Mouse (Mus musculus) ovary, postnatal 10 days (tissue): ENCODE data around the gene Micall2.
"Not testable (repeated sequence)": the region's sequence is repeated elsewhere in the genome, so short reads cannot be mapped to it uniquely, and the experiment has no call there.

Experiments
- DNase-seq: peaks from one replicate; pipeline ENCODE4 v3.0.0; 2022; ENCODE audit warnings: low spot score

Micall2 gene

GRCm38 (mm10) chr5:139735677-139736503 is at the start of gene Micall2:
Micall2 (minus strand) TSS chr5:139736336.
- DNase-seq: peak; percentile 73

DNA sequence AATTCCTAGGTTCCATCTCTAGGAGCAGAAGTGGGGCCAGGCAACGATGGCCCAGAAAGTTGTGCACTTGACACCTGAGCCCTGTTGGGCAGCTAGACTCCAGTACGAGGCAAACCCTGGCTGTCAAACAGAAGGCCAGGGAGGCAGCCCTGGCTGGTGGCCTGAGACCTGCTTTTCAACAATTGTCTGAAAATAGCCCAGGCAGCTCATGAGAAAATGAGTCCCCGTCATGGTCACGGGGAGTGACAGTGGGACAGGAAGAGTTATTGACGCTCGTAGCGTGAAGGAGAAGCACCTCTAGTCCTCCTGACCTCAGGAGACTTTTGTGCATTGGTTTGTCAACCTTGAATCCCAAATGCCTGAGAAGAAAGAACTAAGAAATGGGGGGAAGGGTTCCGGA is 45.3 kb upstream of the Micall2 start:
- DNase-seq: no peak

GRCm38 (mm10) chr5:139776966-139777365 is 40.8 kb upstream of the Micall2 start:
- DNase-seq: no peak

DNA sequence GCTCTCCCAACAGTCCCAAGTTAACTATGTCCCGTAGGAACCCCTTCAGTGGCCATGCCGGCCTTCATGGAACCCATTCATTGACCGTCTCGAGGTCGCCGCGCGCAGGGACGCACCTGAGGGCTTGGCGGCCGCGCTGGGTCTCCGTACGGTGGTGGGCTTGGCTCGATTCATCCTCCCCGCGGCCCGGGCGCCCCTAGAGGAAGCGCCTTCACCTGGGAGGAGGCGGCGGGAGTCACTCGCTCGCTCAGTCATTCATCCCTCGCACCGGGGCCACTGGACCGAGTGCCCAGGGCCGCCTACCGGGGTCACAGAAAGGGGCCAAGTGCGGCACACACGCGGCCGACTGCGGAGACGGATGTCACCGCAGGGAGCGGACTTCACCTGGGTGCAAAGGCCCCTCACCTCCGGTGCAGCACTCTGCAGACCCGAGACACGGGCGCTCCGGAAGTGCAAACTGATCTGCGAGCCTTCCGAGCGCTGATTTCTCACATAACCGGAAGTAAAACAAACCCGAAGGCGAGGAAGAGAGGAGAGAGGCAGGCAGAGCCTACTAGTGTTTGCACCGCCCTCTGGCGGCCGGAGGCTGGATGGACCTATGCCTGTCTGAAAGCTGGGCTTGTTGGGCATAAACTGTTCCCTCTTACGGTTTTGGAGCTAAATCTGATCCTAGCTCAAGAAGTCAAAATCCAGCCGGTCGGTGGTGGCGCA is 39.2 kb upstream of the Micall2 start, which contains the start of gene Ints1:
Gene Ints1 (minus strand): TSS at position 459 of the 711 bp plus-strand sequence.
- DNase-seq: peak; percentile 95

DNA sequence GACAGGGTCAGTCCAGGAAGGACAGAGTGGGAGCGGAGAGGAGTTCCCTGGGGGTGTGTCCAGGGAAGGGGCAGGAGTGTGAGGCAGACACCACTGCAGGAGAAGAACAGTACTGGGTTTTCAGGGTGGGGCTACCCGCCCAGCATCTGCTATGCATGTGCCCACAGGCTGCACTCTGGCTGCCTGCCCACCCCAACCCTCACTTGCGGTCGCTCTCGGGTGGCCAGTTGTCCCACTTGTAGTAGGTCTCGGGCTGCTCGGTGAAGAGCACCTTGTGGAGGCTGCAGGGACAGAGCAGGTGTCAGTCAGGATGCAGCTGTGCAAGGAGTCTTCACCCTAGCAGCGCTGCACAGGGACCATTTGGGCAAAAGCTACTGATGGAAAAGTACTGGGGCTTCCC is 32.1 kb upstream of the Micall2 start:
- DNase-seq: no peak

GRCm38 (mm10) chr5:139764296-139764695 is 28.2 kb upstream of the Micall2 start:
- no peak for DNase-seq

DNA sequence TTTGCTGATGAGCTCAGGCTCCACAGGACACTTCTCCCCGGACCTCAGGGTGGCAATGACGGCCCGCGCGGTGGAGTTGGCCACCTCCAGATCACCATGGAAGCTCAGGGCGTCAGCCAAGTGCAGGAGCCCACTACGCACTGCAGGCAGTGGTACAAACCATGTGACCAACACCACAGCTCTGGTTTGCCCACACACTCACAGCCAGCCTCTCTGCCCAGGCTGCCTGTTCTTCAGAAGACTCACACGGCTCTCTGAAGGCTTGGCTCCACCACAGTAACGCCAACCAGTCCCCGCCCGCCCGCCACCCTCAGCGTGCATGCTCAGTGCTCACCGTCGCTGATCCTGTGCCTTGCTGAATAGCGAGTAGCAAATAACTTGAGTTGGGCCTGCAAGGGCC is 22.0 kb upstream of the Micall2 start:
- DNase-seq: no peak

DNA sequence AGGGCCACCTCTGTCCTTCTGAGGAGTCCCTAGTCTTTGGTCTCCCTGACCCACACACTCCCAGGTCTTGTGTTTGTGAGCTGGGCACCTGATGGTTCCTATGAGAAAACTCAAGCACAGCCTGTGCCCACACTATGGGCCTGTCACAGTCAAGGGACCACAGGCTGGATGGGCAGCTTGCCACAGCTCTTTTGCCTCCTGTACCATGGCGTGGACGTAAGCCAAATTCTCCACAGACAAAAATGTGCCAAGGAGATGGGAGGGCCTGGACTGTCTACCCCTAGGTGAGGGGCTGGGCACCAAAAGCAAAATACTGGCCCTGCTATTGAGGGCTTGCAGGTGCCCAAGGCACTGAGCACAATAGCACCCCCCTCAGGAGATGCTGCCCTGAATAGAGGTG is 20.4 kb upstream of the Micall2 start:
- DNase-seq: no peak

DNA sequence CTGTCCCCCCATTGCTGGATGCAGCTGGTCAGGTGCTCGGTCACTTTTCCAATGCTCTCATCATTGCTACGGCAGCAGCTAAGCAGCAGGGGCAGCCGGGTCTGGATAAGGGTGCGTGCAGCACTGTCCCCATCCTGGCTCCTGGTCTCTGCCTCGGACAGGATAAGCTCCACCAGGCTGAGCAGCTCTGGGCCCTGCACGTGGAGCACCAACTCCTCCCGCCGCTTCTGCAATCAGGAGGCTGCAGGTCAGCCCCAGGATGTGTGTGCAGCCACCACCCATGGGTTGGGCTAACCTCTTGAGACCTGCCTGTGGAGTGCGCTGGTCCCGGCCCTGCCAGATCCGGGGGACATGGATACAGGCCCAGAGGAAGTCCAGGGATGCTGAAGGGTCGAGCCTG is 20.0 kb upstream of the Micall2 start:
- DNase-seq: no peak

DNA sequence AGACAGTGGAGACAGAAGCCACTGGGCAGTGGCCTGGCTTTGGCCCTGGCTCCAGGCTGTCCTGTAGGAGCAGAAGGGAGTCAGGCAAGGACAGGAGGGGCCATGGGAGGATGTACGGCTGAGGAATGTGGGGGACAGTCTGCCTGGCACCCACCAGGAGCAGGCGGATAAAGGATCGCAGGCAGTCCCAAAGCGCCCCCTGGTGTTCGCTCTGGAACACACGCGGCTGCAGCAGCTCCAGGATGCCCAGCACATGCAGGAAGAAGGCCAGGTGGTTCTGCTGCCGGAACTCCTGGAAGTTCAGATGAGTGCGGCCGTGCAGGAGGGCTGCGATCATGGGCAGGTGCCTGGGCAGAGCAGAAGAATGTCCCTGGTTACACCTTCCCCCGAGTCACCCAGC is 18.6 kb upstream of the Micall2 start:
- no peak for DNase-seq

- DNase-seq: peak; percentile 51
Observed at GRCm38 (mm10) chr5:139750535-139750934, 14.4 kb upstream of the Micall2 start.

DNA sequence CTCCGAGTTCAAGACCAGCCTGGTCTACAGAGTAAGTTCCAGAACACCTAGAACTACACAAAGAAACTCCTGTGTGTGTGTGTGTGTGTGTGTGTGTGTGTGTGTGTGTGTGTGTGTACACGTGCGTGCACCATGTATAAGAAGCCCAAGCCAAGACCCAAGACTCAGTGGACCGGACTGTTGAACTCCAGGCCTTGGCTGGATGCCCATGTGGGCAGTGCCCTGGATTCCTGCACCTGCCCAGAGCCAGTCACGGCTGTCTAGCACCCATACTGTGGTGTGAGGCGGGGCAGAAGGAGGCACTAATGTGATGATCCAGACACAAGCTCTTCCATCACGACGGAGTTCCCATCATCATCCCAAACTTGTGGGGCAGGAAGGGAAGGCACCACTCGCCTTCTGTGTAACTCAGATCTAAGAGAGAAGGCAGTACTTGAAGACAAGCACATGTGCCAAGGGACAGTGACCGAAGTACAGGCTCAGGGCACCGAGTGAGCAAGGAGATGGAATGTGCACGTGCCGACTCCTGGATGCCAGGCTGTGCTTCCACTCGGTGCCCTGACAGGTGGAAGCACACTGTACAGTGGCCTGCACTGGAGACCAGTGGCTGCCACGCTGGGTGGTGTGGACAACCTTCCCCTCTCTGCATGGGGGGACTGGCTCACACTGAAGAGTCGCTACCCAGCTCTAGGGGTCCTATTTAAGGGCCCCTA is 13.4 kb upstream of the Micall2 start:
- no peak for DNase-seq

- no peak for DNase-seq
Observed at GRCm38 (mm10) chr5:139745771-139746170, 9.6 kb upstream of the Micall2 start.

- DNase-seq: not testable (repeated sequence)
Observed at GRCm38 (mm10) chr5:139742640-139743039, 6.5 kb upstream of the Micall2 start.

DNA sequence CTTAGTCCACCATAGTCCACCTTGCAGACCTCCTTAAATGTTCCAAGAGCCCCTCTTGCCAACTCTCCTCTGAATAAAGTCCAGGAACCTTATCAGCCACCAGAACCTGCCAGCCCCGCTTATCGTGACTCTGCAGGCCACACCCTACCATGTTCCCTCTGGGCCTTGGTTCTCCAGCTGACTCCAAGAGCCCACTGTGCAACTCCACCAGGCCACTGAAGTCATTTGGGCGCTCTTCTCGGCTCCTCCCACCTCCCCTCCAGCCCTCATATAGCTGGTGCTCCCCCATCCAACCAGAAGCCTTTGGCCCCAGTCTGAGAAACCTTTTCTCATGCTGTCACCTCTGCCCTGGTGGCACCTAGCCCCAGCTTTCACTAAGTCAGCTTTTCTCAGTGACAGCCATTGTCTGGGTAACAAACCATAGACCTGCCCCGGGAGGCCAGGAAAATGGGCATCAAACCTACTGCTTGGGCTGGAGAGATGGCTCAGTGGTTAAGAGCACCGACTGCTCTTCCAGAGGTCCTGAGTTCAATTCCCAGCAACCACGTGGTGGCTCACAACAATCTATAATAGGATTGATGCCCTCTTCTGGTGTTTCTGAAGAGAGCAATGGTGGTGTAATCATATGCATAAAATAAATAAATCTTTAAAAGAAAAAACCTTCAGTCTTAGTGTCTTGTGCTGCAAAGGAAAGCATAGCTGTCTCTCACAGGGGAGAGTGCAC is 2.6 kb upstream of the Micall2 start:
- no peak for DNase-seq

- DNase-seq: no peak
Observed at GRCm38 (mm10) chr5:139737841-139738591, 1.9 kb upstream of the Micall2 start.

DNA sequence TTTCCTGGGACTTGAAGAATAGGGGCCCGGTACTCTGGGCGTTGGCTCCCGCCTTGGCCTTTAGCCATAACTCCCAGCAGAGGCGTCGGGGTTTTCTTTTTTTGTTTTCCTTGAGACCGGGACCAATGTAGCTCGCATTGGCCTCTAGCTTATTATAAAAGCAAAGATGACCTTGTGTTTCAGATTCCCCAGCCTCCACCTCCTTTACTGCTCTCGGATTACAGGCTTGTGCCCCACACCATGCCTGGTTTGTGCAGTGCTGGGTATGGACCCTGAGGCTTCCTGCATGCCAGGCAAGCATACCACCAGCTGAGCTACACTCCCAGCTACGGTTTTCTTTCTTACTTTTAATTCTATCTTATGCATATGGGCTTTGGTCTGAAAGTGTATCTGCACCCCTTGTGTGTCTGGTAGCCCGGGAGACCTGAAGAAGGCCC is 386 bp upstream of the Micall2 start:
- no peak for DNase-seq

DNA sequence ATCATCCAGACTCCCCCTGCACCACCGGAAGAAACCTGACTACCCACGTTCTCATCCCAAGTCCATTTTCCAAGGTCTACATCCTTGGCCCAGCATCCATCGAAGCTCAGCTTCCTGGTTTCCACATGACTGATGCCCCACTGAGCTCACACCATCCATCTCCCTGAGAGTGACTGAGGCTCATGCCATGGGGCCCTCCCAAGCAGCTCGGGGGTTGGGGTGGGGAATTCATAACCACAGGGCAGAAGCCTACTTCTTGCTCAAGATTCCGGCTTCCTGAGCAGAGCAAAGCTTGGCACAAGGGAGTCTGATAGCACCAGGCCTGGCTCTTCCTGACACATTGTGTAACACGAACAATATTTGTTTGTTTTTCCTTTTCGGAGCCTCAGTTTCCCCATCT is 1.4 kb downstream of the Micall2 start:
- no peak for DNase-seq

- no peak for DNase-seq
Observed at GRCm38 (mm10) chr5:139734016-139734415, 2.1 kb downstream of the Micall2 start.

DNA sequence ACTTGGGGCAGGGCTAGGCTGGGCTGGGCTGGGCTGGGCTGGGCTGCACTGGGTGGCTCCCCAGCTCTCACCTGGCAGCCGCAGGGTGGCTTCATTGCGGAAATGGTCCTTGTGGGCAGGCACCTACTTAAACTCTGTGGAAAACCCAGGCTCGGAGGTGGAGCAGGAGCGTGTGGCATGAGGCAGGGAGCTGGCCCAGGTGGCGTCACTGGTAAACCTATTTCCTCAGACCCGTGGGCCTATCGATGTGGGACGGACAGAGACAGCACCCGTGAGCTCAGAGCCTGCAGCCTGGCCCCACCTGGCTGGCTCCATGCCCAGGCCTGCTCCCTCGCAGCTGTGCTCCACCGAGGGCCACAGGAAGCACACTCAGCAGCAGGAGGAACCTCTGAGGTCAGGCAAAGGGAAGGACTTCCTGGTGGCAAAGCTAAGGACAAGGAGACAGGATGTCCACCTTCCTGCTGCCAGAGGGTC is 3.5 kb downstream of the Micall2 start:
- no peak for DNase-seq
